Mouse (Mus musculus): Measurements from ENCODE around the gene P4hb.

DNA sequence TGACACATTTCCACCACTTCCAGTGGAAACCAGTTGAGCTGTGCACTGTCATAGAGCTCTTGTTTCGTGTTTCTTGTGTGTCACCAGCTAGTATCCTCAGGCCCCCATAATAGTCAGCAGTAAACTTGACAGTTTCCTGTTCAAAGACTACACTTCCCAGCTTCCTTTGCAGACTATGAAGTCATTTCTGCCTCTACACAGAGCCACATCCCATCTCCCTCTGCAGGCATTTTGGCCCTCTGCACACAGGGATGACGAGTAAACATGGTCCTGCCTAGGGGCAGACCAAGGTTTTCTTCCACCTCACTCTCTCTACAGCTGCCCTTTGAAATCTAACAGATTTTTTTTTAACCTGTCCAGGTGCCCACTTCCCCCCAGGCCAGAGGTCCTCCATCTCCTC is 25.6 kb downstream of the P4hb start:
- TF ChIP-seq TCF12 (IDR thresholded peaks at IDR 0.05; ENCODE audit: low read depth, low read length): no peak
- no peak for TF ChIP-seq POLR2A (IDR thresholded peaks at IDR 0.05; ENCODE audit: control insufficient read depth in 1 of 2, insufficient read depth in 1 of 2, low read depth in 1 of 2, low read length in 2 of 2, poor library complexity in 1 of 2)
- no peak for TF ChIP-seq CHD2 (IDR thresholded peaks at IDR 0.05; ENCODE audit: low read length)
- TF ChIP-seq EP300 (IDR thresholded peaks at IDR 0.05; ENCODE audit: low read depth in 1 of 2, low read length in 2 of 2): no peak
- no peak for TF ChIP-seq MAX (IDR thresholded peaks at IDR 0.05; ENCODE audit: low read length)
